Mouse (Mus musculus) thymus, postnatal 10 days (tissue): Measurements from ENCODE around the gene Mllt11.

Experiments used
- DNase-seq, 2 experiments: peaks; one replicate each; pipeline ENCODE4 v3.0.0; 2021; ENCODE audit warnings: low spot score in 2 of 2

Gene Mllt11

GRCm38 (mm10) chr3:95246465-95247231 is 14.7 kb upstream of the Mllt11 start:
- DNase-seq = no peak

GRCm38 (mm10) chr3:95243086-95243485 is 11.1 kb upstream of the Mllt11 start:
- DNase-seq = no peak

DNA sequence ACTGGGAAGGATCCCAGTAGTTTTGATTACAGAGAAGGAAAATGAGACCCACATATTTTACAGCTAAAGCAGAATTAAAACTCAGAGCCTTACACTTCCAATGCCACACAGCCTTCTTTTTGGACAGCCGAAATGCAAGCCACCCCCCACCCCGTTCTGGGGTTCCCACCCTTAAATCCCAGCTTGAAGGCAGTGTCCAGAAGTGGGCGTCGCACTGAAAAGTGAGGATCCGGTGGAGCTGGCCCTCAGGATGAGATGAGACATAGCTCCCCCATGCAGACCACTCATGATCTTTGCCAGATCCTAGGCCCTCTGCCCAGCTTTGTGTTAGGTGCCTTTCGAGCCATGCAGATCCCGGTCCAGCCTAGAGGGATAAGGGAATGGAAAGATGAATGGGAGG is 9.5 kb upstream of the Mllt11 start, which contains the start of gene Gm128:
Gene Gm128 (minus strand): TSS at position 101 of the 400 bp plus-strand sequence.
- no peak for DNase-seq

DNA sequence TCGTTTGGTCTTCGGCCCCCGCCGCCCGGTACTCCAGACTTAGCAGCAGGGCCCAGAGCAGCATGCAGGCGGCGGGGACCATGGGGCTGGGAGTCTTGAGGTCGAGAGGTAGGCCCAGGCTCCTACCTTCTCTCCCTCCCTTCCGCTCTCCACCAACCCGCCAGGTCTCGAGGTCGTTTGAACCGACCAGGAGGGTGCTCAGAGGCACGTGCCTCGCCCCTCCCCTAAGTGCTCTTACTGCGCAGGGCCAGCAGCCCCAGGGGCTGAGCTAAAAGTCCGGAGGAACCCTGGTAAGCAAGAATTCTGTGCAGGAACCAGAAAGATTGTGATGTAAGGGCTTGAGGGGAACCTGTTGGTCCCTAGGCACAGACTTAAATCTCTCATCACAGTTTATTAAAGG is 8.9 kb upstream of the Mllt11 start:
- DNase-seq = no peak

DNA sequence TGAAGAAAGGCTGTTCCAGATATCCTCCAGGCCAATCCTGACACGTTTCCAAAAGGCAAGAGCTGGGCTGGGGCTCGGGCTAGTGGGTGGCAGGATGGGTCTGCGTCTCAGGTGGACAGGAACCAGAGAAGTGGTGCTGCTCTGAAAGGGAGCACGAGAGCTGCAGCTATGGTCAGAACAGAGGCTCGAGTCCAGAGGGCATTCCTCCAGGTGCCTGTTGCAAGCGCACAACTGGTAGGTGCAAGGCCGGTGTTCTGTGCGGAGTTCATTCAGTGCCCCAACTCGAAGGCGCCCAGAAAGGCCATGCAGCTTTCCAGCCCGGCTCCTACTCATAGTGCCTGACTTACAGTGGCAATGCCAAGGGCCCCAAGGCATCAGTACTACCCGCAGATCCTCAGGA is 8.0 kb upstream of the Mllt11 start:
- no peak for DNase-seq

DNA sequence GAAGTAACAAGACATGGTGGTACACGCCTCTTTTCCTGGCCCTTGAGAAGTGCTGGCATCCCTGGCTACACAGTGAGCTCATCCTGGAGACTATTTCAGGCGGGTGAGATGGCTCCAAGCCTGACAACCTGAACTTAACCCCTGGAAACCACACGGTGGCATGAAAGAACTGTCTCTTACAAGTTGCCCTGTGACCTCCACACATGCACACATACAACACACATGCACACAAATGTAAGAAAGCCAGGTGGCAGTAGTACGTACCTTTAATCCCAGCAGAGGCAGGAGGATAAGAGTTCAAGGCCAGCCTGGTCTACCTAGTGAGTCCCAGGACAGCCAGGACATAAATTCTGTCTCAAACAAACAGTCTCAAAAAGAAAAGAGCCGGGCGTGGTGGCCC is 7.1 kb upstream of the Mllt11 start:
- DNase-seq = no peak

GRCm38 (mm10) chr3:95237541-95238099 is 5.6 kb upstream of the Mllt11 start:
- no peak for DNase-seq

- no peak for DNase-seq
Observed at GRCm38 (mm10) chr3:95235386-95236301, 3.7 kb upstream of the Mllt11 start.

DNA sequence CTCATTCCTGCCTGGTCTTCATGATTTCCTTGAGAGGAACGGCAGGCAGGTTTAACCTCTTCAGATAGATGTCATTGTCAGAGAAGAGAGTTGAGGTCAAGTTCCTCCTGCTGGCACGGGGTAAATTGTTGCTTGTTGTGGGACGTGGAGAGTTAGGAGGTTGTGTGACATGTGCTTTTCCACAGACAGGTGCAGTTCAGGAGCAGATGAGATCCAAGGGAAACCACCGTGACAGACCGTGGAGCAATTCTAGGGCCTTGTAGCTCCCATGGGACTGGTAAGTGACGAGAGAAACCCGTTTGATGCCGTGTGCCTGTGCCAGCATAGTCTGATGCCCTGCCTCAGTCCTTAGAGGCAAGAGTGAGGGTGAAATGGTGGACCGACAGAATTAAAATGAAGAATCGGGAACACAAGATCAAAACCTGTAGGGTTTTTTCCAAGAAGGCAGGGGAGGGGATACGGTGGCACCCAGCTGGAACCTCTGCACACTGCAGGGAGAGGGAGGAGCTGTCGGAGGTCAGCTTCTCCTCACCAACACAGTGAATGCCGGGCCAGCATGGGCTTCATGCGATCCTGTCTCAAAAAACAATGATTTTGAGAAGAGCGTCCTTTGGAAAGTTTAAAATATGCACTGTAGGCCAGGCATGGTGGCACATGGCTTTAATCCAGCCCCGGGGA is 1.5 kb upstream of the Mllt11 start:
- no peak for DNase-seq

DNA sequence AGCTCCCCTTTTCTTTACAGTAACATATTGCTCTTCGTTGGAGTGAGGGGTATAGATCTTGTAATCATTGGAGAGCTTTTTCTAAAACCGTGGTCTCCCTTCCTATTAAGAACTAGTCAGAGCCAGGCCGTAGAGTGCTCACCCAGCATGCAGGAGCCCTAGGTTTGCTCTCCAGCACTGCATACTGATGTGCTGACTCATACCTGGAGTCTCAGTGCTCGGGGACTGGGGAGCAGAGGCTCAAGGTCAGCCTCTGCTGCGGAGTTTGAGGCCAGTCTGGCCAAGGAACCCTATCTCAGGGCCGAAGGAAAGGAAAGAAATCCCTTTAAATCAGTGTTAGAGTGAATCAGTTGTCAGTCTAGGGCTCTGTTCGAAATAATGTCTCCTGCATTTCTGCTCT is 800 bp upstream of the Mllt11 start:
- no peak for DNase-seq

DNA sequence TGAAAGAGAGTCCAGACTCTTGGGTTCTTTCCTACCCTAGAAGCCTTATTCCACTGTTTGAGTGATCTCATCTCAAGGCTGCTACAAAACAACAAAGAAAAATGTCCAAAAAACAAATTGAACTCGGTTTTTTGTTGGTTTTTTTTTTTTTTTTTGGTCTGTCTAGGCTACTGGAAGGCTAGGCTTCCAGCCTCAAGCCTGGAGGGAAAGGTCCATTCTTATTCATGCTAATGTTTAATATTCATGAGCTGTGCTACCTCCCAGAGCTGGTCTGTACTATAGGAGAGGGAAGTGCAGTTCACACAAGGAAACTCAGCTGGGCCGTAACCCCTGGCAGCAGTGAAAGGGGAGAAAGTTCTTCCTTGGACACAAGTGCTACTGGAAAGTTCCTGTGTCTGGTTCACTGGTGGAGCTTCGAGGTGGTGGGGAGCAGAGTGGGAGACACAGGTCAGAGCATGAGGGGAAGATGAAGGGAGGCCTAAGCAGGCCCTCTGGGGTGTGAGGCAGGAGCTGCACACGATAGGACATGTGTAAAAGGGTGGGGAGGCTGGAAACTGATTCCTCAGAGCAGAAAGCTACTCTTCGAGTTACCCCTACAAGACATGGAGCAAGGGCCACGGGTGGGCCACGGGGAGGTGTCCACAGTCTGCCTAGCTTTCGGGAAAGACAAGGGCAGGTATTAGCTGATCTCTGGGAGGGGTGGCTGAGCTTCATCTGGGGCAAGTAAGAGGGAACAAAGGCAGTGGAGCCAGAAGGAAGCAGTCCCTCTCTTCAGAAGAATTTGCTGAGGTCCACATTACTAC is 1.3 kb downstream of the Mllt11 start:
- peak in 1 of 2 experiments; percentile 31 for DNase-seq

GRCm38 (mm10) chr3:95229781-95230494 is 2.0 kb downstream of the Mllt11 start:
- DNase-seq = peak; percentile 19 to 22

GRCm38 (mm10) chr3:95228894-95229780 is 2.8 kb downstream of the Mllt11 start:
- DNase-seq = peak; percentile 32 to 41

DNA sequence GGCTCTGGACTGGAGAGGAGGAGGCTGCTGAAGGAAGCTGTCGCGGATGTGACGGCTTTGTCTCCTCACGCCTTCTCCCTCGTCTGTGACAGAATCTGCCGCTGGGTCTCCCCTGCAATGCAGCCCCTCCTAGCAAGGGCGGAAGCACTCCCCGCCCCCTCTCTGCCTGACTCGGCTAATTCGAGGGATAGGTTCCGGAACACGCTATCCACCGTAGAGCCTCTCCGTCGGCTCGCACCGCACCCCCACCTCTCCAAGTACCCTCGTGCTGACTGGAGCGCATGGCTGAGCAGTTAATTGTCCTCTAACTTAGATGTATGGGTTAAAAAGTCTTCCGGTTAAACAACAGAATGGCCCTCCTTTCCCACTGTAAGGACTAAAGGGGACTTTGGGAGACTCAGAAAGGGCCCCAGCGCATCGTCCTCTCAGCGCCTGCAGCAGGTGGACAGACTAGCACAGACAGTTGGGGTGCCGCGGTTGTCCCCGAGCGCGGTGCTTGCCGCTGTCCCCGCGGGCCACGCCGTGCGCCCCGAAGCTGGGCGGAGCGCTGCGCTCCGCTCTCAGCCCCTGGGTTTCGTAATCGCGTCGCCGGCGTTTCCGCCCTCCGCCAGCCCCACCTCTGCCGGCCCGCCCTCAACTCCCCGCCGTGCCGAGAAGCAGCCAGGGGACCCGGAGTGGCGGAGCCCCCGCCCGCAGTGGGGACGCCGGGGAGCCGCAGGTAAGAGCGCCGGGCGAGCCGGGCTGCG is 3.6 kb downstream of the Mllt11 start, which contains the start of gene Cdc42se1:
Gene Cdc42se1 (plus strand): TSS at position 585 of the 746 bp plus-strand sequence.
- DNase-seq = peak; percentile 89 to 93

- no peak for DNase-seq
Observed at GRCm38 (mm10) chr3:95227214-95227613, 4.8 kb downstream of the Mllt11 start.

- no peak for DNase-seq
Observed at GRCm38 (mm10) chr3:95224295-95224694, 7.7 kb downstream of the Mllt11 start.

- no peak for DNase-seq
Observed at GRCm38 (mm10) chr3:95223041-95223440, 8.9 kb downstream of the Mllt11 start.

DNA sequence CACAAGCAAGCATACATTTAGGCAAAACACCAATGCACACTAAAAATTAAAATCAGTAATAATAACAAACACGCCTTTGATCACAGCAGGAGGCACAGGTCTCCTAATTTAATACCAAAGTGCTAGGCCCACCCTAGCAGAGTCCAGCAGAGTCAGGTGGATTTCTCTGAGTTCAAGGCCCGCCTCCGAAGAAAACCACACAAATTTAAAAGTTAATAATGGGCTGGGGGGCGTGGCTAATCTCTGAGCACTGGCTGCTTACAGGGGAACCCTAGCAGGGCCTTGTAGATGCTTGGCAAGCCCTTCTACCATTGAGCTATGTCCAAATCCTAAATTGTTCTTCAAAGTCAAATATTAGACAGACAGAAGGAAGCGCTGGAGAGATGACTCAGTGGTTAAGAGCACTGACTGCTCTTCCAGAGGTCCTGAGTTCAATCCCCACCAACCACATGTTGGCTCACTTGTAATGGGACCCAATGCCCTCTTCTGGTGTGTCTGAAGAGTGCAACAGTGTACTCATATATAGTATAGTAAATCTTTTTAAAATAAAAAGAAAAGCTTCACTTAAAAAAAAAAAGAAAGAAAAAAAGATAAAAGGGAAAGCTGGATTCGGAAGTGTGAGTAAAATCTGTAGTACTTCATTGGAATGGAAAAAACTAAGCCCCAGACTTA is 13.4 kb downstream of the Mllt11 start:
- DNase-seq = no peak
